Mouse (Mus musculus) midbrain, postnatal 0 days (tissue): ENCODE measurements around the gene Synj2. TPM values are rescaled to one million over a fixed set of nuclear protein-coding genes. Genes with fewer than 3 reads are reported as not detected.

Source experiments
- ATAC-seq: fragments of 200-750 bp; cut with Nextera tagmentation; 2 replicates; pipeline ENCODE4 v1.8.0; 2017; ENCODE audit warnings: moderate number of reproducible peaks, mild to moderate bottlenecking, moderate TSS enrichment, moderate library complexity; ENCODE audit not compliant: low FRiP score
- DNase-seq: peaks from one replicate; pipeline ENCODE4 v3.0.0-alpha.2; 2015; ENCODE audit warnings: low spot score
- H3K27ac ChIP-seq: fragments of 300-500 bp; sonication (generic); 2 replicates; pipeline ENCODE4 v1.5.1; 2014; ENCODE audit warnings: low read depth, mild to moderate bottlenecking, low read length, mixed read lengths
- H3K27me3 ChIP-seq: fragments of 300-500 bp; sonication (generic); 2 replicates; pipeline ENCODE4 v1.6.1; 2014; ENCODE audit warnings: low read length, control low read depth, mixed read lengths; ENCODE audit not compliant: insufficient read depth
- H3K36me3 ChIP-seq: fragments of 300-500 bp; sonication (generic); 2 replicates; pipeline ENCODE4 v1.6.1; 2014; ENCODE audit warnings: low read length, control low read depth, mixed read lengths; ENCODE audit not compliant: insufficient read depth
- H3K4me1 ChIP-seq: fragments of 300-500 bp; sonication (generic); 2 replicates; pipeline ENCODE4 v1.6.1; 2014; ENCODE audit warnings: mild to moderate bottlenecking, control low read depth, antibody characterized with exemption, low read length, mixed read lengths; ENCODE audit not compliant: insufficient read depth
- H3K4me2 ChIP-seq: fragments of 300-500 bp; sonication (generic); 2 replicates; pipeline ENCODE4 v1.6.1; 2014; ENCODE audit warnings: low read depth, mild to moderate bottlenecking, low read length, mixed read lengths; ENCODE audit not compliant: poor library complexity, severe bottlenecking
- H3K4me3 ChIP-seq: fragments of 300-500 bp; sonication (generic); 2 replicates; pipeline ENCODE4 v1.5.1; 2014; ENCODE audit warnings: low read depth, mild to moderate bottlenecking, low read length, moderate library complexity
- H3K9ac ChIP-seq: fragments of 300-500 bp; sonication (generic); replicated peaks from 2 replicates; pipeline ENCODE4 v1.6.1; 2014; ENCODE audit warnings: mild to moderate bottlenecking, low read length, moderate library complexity, mixed read lengths; ENCODE audit not compliant: poor library complexity, severe bottlenecking
- H3K9me3 ChIP-seq: fragments of 300-500 bp; sonication (generic); 2 replicates; pipeline ENCODE4 v1.6.1; 2016; ENCODE audit warnings: low read length, control low read depth
- CTCF ChIP-seq: IDR thresholded peaks from 2 replicates; pipeline ENCODE4 v1.5.1; 2016; ENCODE audit warnings: antibody characterized with exemption, mild to moderate bottlenecking
- WGBS: fragments of 180-500 bp; shearing (Covaris S2); extraction: QIAGEN DNeasy Blood & Tissue Kit; methylation state at CpG from one replicate; pipeline ENCODE4 v1.1.7; 2014; 5-methylcytosine and 5-hydroxymethylcytosine counted together
- polyA plus RNA-seq: library from polyadenylated mRNA; unstranded; fragments of >200 nt; fragmentation: Nextera tagmentation; extraction: Ambion mirVana; gene quantifications from 2 replicates; pipeline ENCODE4 v1.2.1, GENCODE M21; 2015
- total RNA-seq: library from RNA; depleted of rRNA; stranded (reverse); fragments of >200 nt; gene quantifications from 2 replicates; pipeline ENCODE4 v1.2.3, GENCODE M21; 2014

The Synj2 gene
- total and polyA plus RNA-seq, 2 experiments from 2014 or later, result 2.3 to 3.1 TPM

DNA sequence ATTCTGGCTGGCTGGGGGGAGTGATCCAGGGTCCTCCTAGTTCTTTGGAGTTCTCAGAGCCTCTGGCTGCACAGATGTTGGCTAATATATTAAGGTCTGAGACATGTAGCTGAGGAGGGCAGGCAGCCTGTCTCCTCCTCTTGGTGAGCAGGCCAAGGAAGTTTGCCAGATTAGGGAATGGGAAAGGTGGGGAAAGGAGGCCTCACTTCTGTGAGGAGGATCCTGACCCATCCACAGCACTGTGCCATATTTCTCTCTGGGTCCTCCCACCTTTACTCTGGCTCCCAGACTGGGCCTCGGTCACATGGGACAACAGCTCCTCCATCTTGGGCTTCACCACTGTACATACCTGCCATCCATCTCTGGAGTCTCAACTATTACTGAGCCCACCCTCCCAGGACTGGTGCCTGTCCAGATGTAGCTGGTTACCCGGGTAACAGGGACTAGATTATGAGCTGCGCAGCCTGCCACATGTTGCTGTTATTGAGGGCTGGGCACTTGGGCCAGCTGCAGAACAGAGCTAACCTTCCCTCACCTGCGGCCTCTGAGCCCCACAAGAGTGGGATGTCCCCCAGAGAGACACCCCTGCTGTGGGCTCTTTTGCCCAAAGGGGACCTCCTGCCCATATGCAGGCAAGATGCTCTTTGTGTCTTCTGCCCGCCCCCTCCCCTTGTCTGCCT lies 66.2 kb downstream of the Synj2 start:
- H3K4me3 ChIP-seq, result no peak overlapping the region
- no peaks in the 10 kb centered on the region for H3K27me3 ChIP-seq
- no peak overlapping the region for H3K4me2 ChIP-seq
- no peak; the same call in 1 of the 2 replicates for ATAC-seq
- no peak for TF ChIP-seq CTCF
- H3K4me1 ChIP-seq, result peaks cover 10% of the 10 kb centered on the region
- no peaks in the 10 kb centered on the region for H3K36me3 ChIP-seq
- no peak for DNase-seq
- H3K9me3 ChIP-seq, result no peaks in the 10 kb centered on the region
- H3K9ac ChIP-seq, result no peak overlapping the region
- WGBS, result 85% methylated on average over 5 of the region's 5 CpGs
- H3K27ac ChIP-seq, result no peak overlapping the region

DNA sequence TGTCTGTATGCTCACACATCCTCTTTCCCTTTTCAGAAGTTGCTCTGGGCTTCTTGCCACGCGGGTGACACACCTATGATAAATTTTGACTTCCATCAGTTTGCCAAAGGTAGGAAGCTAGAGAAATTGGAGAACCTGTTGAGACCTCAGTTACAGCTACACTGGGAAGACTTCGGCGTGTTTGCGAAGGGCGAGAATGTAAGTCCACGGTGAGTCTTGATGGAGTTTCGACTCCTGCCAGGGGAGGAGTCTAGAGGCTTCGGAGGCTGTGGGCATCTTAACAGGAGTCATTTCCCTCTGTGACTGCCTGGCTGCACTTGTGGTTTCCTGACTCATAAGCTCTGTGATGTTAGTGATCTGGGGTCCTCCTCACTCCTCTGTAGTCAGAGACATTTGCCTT lies 66.8 kb downstream of the Synj2 start:
- no peak for ATAC-seq
- H3K36me3 ChIP-seq, result no peaks in the 10 kb centered on the region

DNA sequence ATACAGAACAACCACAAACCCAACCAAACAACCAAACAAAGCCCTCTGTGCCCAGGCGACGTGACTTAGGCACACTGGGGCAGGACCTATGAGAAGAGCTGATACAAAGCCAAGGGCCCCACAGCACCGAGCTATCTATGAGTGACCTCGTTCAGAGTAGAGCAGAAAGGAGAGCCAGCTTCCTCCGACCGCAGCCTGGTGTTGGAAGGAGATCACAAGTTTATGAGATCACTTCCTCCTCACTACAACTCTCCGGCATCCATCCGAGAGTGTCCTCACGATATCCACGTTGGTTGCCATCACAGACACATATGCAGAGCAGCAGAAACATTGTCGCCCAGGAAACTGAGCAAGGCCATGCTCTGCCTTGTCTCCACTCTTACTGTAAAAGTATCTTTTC lies 67.5 kb downstream of the Synj2 start:
- no peak for DNase-seq
- Histone ChIP-seq H3K27ac (no peak overlapping the region), H3K4me1 (peaks cover 10% of the 10 kb centered on the region), H3K9ac (no peak overlapping the region), H3K4me3 (no peak overlapping the region), H3K27me3 (no peaks in the 10 kb centered on the region), H3K9me3 (no peaks in the 10 kb centered on the region), H3K36me3 (no peaks in the 10 kb centered on the region), H3K4me2 (no peak overlapping the region)
- no peak for TF ChIP-seq CTCF
- WGBS, result 89% methylated on average over 11 of the region's 11 CpGs
- ATAC-seq, result no peak

More for the DNA sequence above, 66.8 kb downstream of the Synj2 start:
- H3K4me1 ChIP-seq, result peaks cover 10% of the 10 kb centered on the region
- no peak for DNase-seq
- WGBS, result 90% methylated on average over 9 of the region's 9 CpGs
- H3K9ac ChIP-seq, result no peak overlapping the region
- no peaks in the 10 kb centered on the region for H3K27me3 ChIP-seq
- no peak overlapping the region for H3K4me3 ChIP-seq
- no peak for TF ChIP-seq CTCF
- no peak overlapping the region for H3K4me2 ChIP-seq
- H3K9me3 ChIP-seq, result no peaks in the 10 kb centered on the region
- H3K27ac ChIP-seq, result no peak overlapping the region

DNA sequence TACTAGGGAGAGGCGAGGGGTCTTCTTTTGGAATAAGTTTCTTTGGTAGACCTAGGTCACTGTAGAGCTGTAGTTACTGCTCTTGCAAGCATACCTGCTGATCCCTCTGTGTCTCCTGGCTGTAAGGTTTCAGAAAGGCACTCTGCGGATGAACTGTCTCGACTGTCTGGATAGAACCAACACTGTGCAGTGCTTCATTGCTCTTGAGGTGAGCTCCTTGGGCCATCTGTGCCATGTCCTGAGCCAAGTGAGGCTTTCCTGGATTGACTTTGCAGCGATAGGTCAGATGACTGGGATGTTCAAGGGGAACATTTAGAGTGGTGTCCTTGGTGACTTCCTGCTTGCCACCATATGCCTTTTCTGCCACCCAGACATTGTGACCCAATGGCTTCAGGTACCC lies 68.5 kb downstream of the Synj2 start:
- Histone ChIP-seq H3K9me3 (no peaks in the 10 kb centered on the region), H3K27ac (no peak overlapping the region), H3K4me2 (no peak overlapping the region), H3K4me3 (no peak overlapping the region), H3K27me3 (no peaks in the 10 kb centered on the region), H3K36me3 (no peaks in the 10 kb centered on the region), H3K4me1 (peaks cover 10% of the 10 kb centered on the region), H3K9ac (no peak overlapping the region)
- DNase-seq (no peak), ATAC-seq (no peak)
- WGBS, result 89% methylated on average over 4 of the region's 4 CpGs
- TF ChIP-seq CTCF, result no peak

DNA sequence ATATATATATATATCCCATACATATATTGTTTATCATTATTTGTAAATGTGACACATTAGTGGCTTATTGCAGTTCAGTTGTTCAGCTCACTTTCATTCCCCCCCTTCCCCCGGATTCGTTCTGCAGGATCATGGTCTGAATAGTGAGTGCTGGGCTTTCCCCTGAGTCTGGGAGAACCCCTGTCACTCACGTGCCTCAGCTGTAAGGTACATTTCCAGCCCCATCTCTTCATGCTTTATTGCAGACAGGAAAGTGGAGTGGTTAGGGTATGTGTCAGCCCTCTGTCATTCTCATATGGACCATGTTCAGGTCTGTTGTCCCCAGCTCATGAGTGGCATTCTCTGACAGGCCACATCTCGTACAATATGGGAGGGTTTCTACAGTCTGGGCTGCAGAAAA lies 72.0 kb downstream of the Synj2 start:
- Histone ChIP-seq H3K27ac (no peak overlapping the region), H3K4me1 (no peaks in the 10 kb centered on the region), H3K27me3 (no peaks in the 10 kb centered on the region), H3K36me3 (no peaks in the 10 kb centered on the region), H3K4me2 (no peak overlapping the region), H3K4me3 (no peak overlapping the region), H3K9ac (no peak overlapping the region), H3K9me3 (no peaks in the 10 kb centered on the region)
- ATAC-seq (no peak), DNase-seq (no peak)
- no peak for TF ChIP-seq CTCF
- 78% methylated on average over 4 of the region's 4 CpGs for WGBS

DNA sequence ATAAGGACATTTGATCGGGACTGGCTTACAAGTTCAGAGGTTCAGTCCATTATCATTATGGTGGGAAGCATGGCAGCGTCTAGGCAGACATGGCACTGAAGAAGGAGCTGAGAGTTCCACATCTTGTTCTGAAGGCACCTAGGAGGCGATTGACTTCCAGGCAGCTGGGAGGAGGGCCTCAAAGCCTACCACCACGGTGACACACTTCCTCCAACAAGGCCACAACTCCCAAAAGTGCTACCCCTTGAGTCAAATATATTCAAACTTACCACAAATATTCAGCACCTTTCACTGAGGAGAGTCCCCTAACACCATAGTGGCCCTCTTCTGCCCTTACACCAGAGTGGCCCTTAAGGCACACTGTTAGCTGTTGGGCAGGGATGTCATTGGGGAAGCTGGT lies 73.9 kb downstream of the Synj2 start:
- ATAC-seq, result no peak
- no peaks in the 10 kb centered on the region for H3K4me1 ChIP-seq
- WGBS, result 90% methylated on average over 4 of the region's 4 CpGs

More for the DNA sequence above, 73.9 kb downstream of the Synj2 start:
- Histone ChIP-seq H3K36me3 (no peaks in the 10 kb centered on the region), H3K27me3 (no peaks in the 10 kb centered on the region), H3K9me3 (no peaks in the 10 kb centered on the region), H3K9ac (no peak overlapping the region), H3K4me2 (no peak overlapping the region), H3K4me3 (no peak overlapping the region), H3K27ac (no peak overlapping the region)
- no peak for DNase-seq
- no peak for TF ChIP-seq CTCF
